Mouse (Mus musculus) limb, embryonic 11.5 days (tissue): ENCODE measurements around the gene 1700030J22Rik. TPM values are rescaled to one million over a fixed set of nuclear protein-coding genes. Genes with fewer than 3 reads are reported as not detected.

Experiments
- ATAC-seq: fragments of 200-750 bp; cut with Nextera tagmentation; 2 replicates; pipeline ENCODE4 v1.8.0; 2017; ENCODE audit warnings: low read depth; ENCODE audit not compliant: insufficient number of reproducible peaks, low FRiP score, low TSS enrichment
- DNase-seq: peaks from one replicate; pipeline ENCODE4 v3.0.0-alpha.2; 2015; ENCODE audit warnings: low spot score
- H3K27ac ChIP-seq: fragments of 300-500 bp; sonication (generic); replicated peaks from 2 replicates; pipeline ENCODE4 v1.5.1; 2014; ENCODE audit warnings: low read depth, mild to moderate bottlenecking, low read length
- H3K27me3 ChIP-seq: fragments of 300-500 bp; sonication (generic); 2 replicates; pipeline ENCODE4 v1.6.1; 2014; ENCODE audit warnings: mild to moderate bottlenecking, low read length, mixed read lengths; ENCODE audit not compliant: control insufficient read depth, insufficient read depth
- H3K36me3 ChIP-seq: fragments of 300-500 bp; sonication (generic); 2 replicates; pipeline ENCODE4 v1.6.1; 2014; ENCODE audit warnings: mild to moderate bottlenecking, low read length, moderate library complexity, mixed read lengths; ENCODE audit not compliant: control insufficient read depth, insufficient read depth
- H3K4me1 ChIP-seq: fragments of 300-500 bp; sonication (generic); 2 replicates; pipeline ENCODE4 v1.6.1; 2014; ENCODE audit warnings: low read length, mixed read lengths; ENCODE audit not compliant: control insufficient read depth, insufficient read depth
- H3K4me2 ChIP-seq: fragments of 300-500 bp; sonication (generic); 2 replicates; pipeline ENCODE4 v1.6.1; 2014; ENCODE audit warnings: low read depth, mild to moderate bottlenecking, moderate library complexity; ENCODE audit not compliant: severe bottlenecking
- H3K4me3 ChIP-seq: fragments of 300-500 bp; sonication (generic); 2 replicates; pipeline ENCODE4 v1.5.1; 2014; ENCODE audit warnings: low read depth, low read length
- H3K9ac ChIP-seq: fragments of 300-500 bp; sonication (generic); 2 replicates; pipeline ENCODE4 v1.6.1; 2014; ENCODE audit warnings: mild to moderate bottlenecking, low read length
- H3K9me3 ChIP-seq: fragments of 300-500 bp; sonication (generic); 2 replicates; pipeline ENCODE4 v1.6.1; 2016; ENCODE audit warnings: low read length; ENCODE audit not compliant: control insufficient read depth
- WGBS: fragments of 180-500 bp; shearing (Covaris S2); extraction: QIAGEN DNeasy Blood & Tissue Kit; methylation state at CpG from one replicate; pipeline ENCODE4 v1.1.7; 2014; 5-methylcytosine and 5-hydroxymethylcytosine counted together
- polyA plus RNA-seq: library from polyadenylated mRNA; unstranded; fragments of >200 nt; fragmentation: Nextera tagmentation; extraction: Ambion mirVana; gene quantifications from 2 replicates; pipeline ENCODE4 v1.2.1, GENCODE M21; 2014

Gene 1700030J22Rik
- polyA plus RNA-seq, 1 experiment from 2014 or later: 2.1 TPM

GRCm38 (mm10) chr8:116945169-116945910 is 33.4 kb downstream of the 1700030J22Rik start:
- Histone ChIP-seq H3K9me3 (no peaks in the 10 kb centered on the region), H3K36me3 (no peaks in the 10 kb centered on the region), H3K27ac (no peak overlapping the region), H3K9ac (no peak overlapping the region), H3K4me1 (peaks cover 4% of the 10 kb centered on the region; the same call in 1 of the 2 replicates), H3K4me2 (no peak overlapping the region), H3K27me3 (no peaks in the 10 kb centered on the region), H3K4me3 (no peak overlapping the region)
- ATAC-seq (no peak), DNase-seq (no peak)
- WGBS: 86% methylated on average over 9 of the region's 9 CpGs

- ATAC-seq: no peak
- 19% methylated on average over 4 of the region's 4 CpGs for whole genome bisulfite sequencing
- DNase-seq: no peak
- peak overlapping the region; percentile 95 for H3K4me2 ChIP-seq
- no peak overlapping the region for H3K9ac ChIP-seq
- H3K36me3 ChIP-seq: no peaks in the 10 kb centered on the region
- no peaks in the 10 kb centered on the region for H3K9me3 ChIP-seq
- H3K27ac ChIP-seq: no peak overlapping the region
- H3K4me3 ChIP-seq: peak overlapping the region; percentile 95; the same call in 1 of the 2 replicates
- H3K4me1 ChIP-seq: peaks cover 4% of the 10 kb centered on the region; the same call in 1 of the 2 replicates
- no peaks in the 10 kb centered on the region for H3K27me3 ChIP-seq
Observed at GRCm38 (mm10) chr8:116944385-116944696, 34.4 kb downstream of the 1700030J22Rik start.

- under 1% methylated on average over 62 of the region's 62 CpGs for WGBS
- H3K36me3 ChIP-seq: no peaks in the 10 kb centered on the region
- peak overlapping the region; percentile 95 for H3K4me3 ChIP-seq
- H3K27ac ChIP-seq: no peak overlapping the region
- H3K9ac ChIP-seq: peak overlapping the region; percentile 84
- H3K9me3 ChIP-seq: no peaks in the 10 kb centered on the region
- peaks cover 4% of the 10 kb centered on the region; the same call in 1 of the 2 replicates for H3K4me1 ChIP-seq
- peak overlapping the region; percentile 95 for H3K4me2 ChIP-seq
- DNase-seq: peak; percentile 39
- no peaks in the 10 kb centered on the region for H3K27me3 ChIP-seq
- ATAC-seq: peak; percentile 65
Observed at GRCm38 (mm10) chr8:116943555-116944384, 35.0 kb downstream of the 1700030J22Rik start.

GRCm38 (mm10) chr8:116943161-116943554 is 35.6 kb downstream of the 1700030J22Rik start, which contains the start of gene Atmin:
TSS of gene Atmin (plus strand) at chr8:116943393.
- Histone ChIP-seq H3K27me3 (no peaks in the 10 kb centered on the region), H3K36me3 (no peaks in the 10 kb centered on the region), H3K4me2 (peak within 1 kb of the TSS; percentile 95), H3K4me1 (peaks cover 4% of the 10 kb centered on the region; the same call in 1 of the 2 replicates), H3K9me3 (no peaks in the 10 kb centered on the region), H3K27ac (no peak within 1 kb of the TSS), H3K9ac (peak within 1 kb of the TSS; percentile 84), H3K4me3 (peak within 1 kb of the TSS; percentile 95)
- WGBS: under 1% methylated on average over 45 of the region's 46 CpGs
- DNase-seq (peak; percentile 90), ATAC-seq (peak; percentile 86)

GRCm38 (mm10) chr8:116942284-116943058 is 36.3 kb downstream of the 1700030J22Rik start:
- no peaks in the 10 kb centered on the region for H3K27me3 ChIP-seq
- peaks cover 5% of the 10 kb centered on the region; the same call in 1 of the 2 replicates for H3K36me3 ChIP-seq
- no peak overlapping the region for H3K27ac ChIP-seq
- no peak overlapping the region for H3K4me2 ChIP-seq
- peaks cover 4% of the 10 kb centered on the region; the same call in 1 of the 2 replicates for H3K4me1 ChIP-seq
- no peak overlapping the region for H3K9ac ChIP-seq
- WGBS: 80% methylated on average over 12 of the region's 12 CpGs
- H3K4me3 ChIP-seq: no peak overlapping the region
- DNase-seq (no peak), ATAC-seq (no peak)
- H3K9me3 ChIP-seq: no peaks in the 10 kb centered on the region

- Histone ChIP-seq H3K36me3 (peaks cover 29% of the 10 kb centered on the region; the same call in 1 of the 2 replicates), H3K9me3 (no peaks in the 10 kb centered on the region), H3K4me1 (no peaks in the 10 kb centered on the region), H3K27me3 (no peaks in the 10 kb centered on the region), H3K4me2 (no peak overlapping the region), H3K9ac (no peak overlapping the region), H3K4me3 (no peak overlapping the region), H3K27ac (no peak overlapping the region)
- ATAC-seq (no peak), DNase-seq (no peak)
- WGBS: 88% methylated on average over 6 of the region's 6 CpGs
Observed at GRCm38 (mm10) chr8:116935506-116935905, 43.3 kb downstream of the 1700030J22Rik start.

- Histone ChIP-seq H3K4me1 (no peaks in the 10 kb centered on the region), H3K27ac (no peak overlapping the region), H3K9ac (no peak overlapping the region), H3K9me3 (no peaks in the 10 kb centered on the region), H3K4me3 (no peak overlapping the region), H3K4me2 (no peak overlapping the region), H3K36me3 (peaks cover 29% of the 10 kb centered on the region; the same call in 1 of the 2 replicates), H3K27me3 (no peaks in the 10 kb centered on the region)
- WGBS: 92% methylated on average over 4 of the region's 4 CpGs
- ATAC-seq (no peak), DNase-seq (no peak)
Observed at GRCm38 (mm10) chr8:116934976-116935375, 43.8 kb downstream of the 1700030J22Rik start.

- WGBS: 90% methylated on average over 5 of the region's 5 CpGs
- no peak overlapping the region for H3K4me3 ChIP-seq
- H3K9me3 ChIP-seq: no peaks in the 10 kb centered on the region
- H3K9ac ChIP-seq: no peak overlapping the region
- H3K4me2 ChIP-seq: no peak overlapping the region
- DNase-seq (no peak), ATAC-seq (no peak)
- no peaks in the 10 kb centered on the region for H3K27me3 ChIP-seq
- H3K27ac ChIP-seq: no peak overlapping the region
- H3K36me3 ChIP-seq: peaks cover 5% of the 10 kb centered on the region; the same call in 1 of the 2 replicates
- no peaks in the 10 kb centered on the region for H3K4me1 ChIP-seq
Observed at GRCm38 (mm10) chr8:116928588-116928987, 50.2 kb downstream of the 1700030J22Rik start.
